Mouse (Mus musculus) testis, adult 2 months (tissue): ENCODE measurements around the gene Ticam1. TPM values are rescaled to one million over a fixed set of nuclear protein-coding genes. Genes with fewer than 3 reads are reported as not detected.

Experiments used
- H3K27ac ChIP-seq: fragments of 200-500 bp; 2 replicates; pipeline ENCODE4 v1.5.1; 2012; ENCODE audit warnings: low read depth, low read length; ENCODE audit not compliant: control insufficient read depth, insufficient read depth
- H3K27me3 ChIP-seq: fragments of 200-500 bp; 2 replicates; pipeline ENCODE4 v1.6.1; 2012; ENCODE audit warnings: mild to moderate bottlenecking, low read length, moderate library complexity; ENCODE audit not compliant: control insufficient read depth, insufficient read depth
- H3K36me3 ChIP-seq: fragments of 200-500 bp; 2 replicates; pipeline ENCODE4 v1.6.1; 2012; ENCODE audit warnings: mild to moderate bottlenecking, low read length; ENCODE audit not compliant: control insufficient read depth, insufficient read depth
- H3K4me1 ChIP-seq: fragments of 200-500 bp; 2 replicates; pipeline ENCODE4 v1.6.1; 2012; ENCODE audit warnings: low read length; ENCODE audit not compliant: control insufficient read depth, insufficient read depth
- H3K4me3 ChIP-seq: fragments of 200-500 bp; 2 replicates; pipeline ENCODE4 v1.5.1; 2012; ENCODE audit warnings: low read depth, mild to moderate bottlenecking, low read length, moderate library complexity, mixed read lengths; ENCODE audit not compliant: control insufficient read depth
- CTCF ChIP-seq: fragments of 200-500 bp; IDR thresholded peaks from 2 replicates; pipeline ENCODE4 v1.5.1; 2012; ENCODE audit warnings: low read depth, mild to moderate bottlenecking, inconsistent platforms, low read length, moderate library complexity; ENCODE audit not compliant: control insufficient read depth, insufficient read depth, insufficient replicate concordance
- POLR2A ChIP-seq: fragments of 200-500 bp; IDR thresholded peaks from 2 replicates; pipeline ENCODE4 v1.6.1; 2012; ENCODE audit warnings: low read depth, mild to moderate bottlenecking, inconsistent platforms, low read length, moderate library complexity; ENCODE audit not compliant: control insufficient read depth
- polyA plus RNA-seq: library from polyadenylated mRNA; depleted of rRNA; stranded (reverse); fragments of >200 nt; gene quantifications from 2 replicates; pipeline ENCODE4 v1.2.3, GENCODE M21; 2012

Gene Ticam1
- polyA plus RNA-seq, 1 experiment = 3.4 TPM

- H3K36me3 ChIP-seq = no peaks in the 10 kb centered on the region
- peaks cover 13% of the 10 kb centered on the region for H3K4me1 ChIP-seq
- TF ChIP-seq POLR2A (no peak), CTCF (no peak)
Observed at GRCm38 (mm10) chr17:56279481-56280155, 3.0 kb upstream of the Ticam1 start.

DNA sequence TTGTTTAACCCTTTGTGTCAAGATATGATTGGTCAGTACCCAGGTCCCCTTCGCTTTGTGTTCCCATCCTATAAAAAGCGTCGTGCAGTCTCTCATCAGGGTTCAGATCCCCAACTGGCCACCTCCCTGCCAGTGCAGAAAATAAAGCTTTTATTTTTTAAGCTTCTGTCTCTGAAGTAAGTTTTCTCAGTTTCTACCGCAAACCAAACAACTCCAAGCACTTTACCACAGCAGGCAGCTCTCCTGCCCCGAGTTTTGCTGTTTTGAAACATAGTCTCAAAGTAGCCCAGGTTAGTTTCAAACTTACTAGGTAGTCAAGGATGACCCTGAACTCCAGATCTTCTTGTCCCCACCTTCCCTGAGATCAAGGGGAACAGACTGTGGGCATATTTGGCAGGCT, 1.8 kb upstream of the Ticam1 start:
- H3K27me3 ChIP-seq = no peaks in the 10 kb centered on the region
- no peak overlapping the region for H3K4me3 ChIP-seq
- 0 out of 2 replicates have a peak overlapping the region, but pooled peaks have one; percentile 21 for H3K27ac ChIP-seq
- no peak for TF ChIP-seq CTCF
- H3K4me1 ChIP-seq = peaks cover 13% of the 10 kb centered on the region
- no peaks in the 10 kb centered on the region for H3K36me3 ChIP-seq

More at GRCm38 (mm10) chr17:56279481-56280155, 3.0 kb upstream of the Ticam1 start:
- H3K4me3 ChIP-seq = no peak overlapping the region
- H3K27ac ChIP-seq = no peak overlapping the region
- H3K27me3 ChIP-seq = no peaks in the 10 kb centered on the region

DNA sequence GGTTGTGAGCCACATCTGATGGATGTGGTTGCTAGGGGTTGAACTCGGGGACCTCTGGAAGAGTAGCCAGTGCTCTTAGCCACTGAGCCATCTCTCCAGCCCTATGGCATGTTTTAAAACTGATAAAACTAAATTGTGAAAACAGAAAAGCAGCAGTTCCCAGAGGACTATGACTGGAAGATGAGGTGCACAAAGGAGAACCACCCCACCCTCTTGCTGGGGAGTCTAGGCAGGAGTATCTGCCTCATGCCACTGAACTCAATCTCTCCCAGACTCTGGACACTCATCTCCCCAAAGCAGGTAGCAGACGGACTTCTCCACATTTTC, 944 bp upstream of the Ticam1 start:
- peaks cover 13% of the 10 kb centered on the region for H3K4me1 ChIP-seq
- no peak overlapping the region for H3K4me3 ChIP-seq
- no peaks in the 10 kb centered on the region for H3K36me3 ChIP-seq
- no peak for TF ChIP-seq CTCF
- no peak for TF ChIP-seq POLR2A
- peak overlapping the region; percentile 62 for H3K27ac ChIP-seq
- no peaks in the 10 kb centered on the region for H3K27me3 ChIP-seq

- H3K4me1 ChIP-seq = peaks cover 13% of the 10 kb centered on the region
- TF ChIP-seq CTCF (no peak), POLR2A (no peak)
- no peak overlapping the region; the same call in 1 of the 2 replicates for H3K27ac ChIP-seq
- no peaks in the 10 kb centered on the region for H3K27me3 ChIP-seq
- peak overlapping the region; percentile 87 for H3K4me3 ChIP-seq
- no peaks in the 10 kb centered on the region for H3K36me3 ChIP-seq
Observed at GRCm38 (mm10) chr17:56275842-56276480, 625 bp downstream of the Ticam1 start.

DNA sequence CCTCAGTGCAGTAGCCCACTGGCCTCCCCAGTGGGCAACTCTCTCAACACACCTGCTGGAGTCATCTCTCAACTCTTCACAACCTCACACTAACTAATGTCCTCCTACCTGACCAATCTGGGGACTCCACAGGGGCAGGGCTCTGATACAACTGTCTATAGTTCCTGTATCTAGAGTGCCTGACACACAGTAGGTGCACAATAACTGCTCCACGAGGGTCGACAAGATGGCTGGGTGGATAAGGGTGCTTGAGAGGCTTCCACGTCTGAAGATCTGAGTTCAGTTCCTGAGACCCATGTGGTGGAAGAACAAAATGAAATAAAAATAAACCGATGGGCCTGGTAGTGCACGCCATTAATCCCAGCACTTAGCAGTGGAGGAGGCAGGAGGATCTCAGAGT, 2.6 kb downstream of the Ticam1 start:
- TF ChIP-seq CTCF (no peak), POLR2A (no peak)
- Histone ChIP-seq H3K36me3 (no peaks in the 10 kb centered on the region), H3K27me3 (no peaks in the 10 kb centered on the region), H3K4me3 (no peak overlapping the region), H3K27ac (no peak overlapping the region), H3K4me1 (peaks cover 13% of the 10 kb centered on the region)

GRCm38 (mm10) chr17:56273482-56273881, 3.1 kb downstream of the Ticam1 start:
- no peak for TF ChIP-seq CTCF
- TF ChIP-seq POLR2A = no peak
- Histone ChIP-seq H3K4me3 (no peak overlapping the region), H3K27ac (no peak overlapping the region), H3K36me3 (no peaks in the 10 kb centered on the region), H3K4me1 (peaks cover 11% of the 10 kb centered on the region), H3K27me3 (no peaks in the 10 kb centered on the region)

- Histone ChIP-seq H3K36me3 (no peaks in the 10 kb centered on the region), H3K4me3 (no peak overlapping the region), H3K27me3 (no peaks in the 10 kb centered on the region), H3K27ac (no peak overlapping the region), H3K4me1 (peaks cover 11% of the 10 kb centered on the region)
- TF ChIP-seq POLR2A = no peak
- no peak for TF ChIP-seq CTCF
Observed at GRCm38 (mm10) chr17:56272644-56273043, 3.9 kb downstream of the Ticam1 start.
